Mouse (Mus musculus): Measurements from ENCODE around the gene Cldn34c1. TPM values are rescaled to one million over a fixed set of nuclear protein-coding genes. Genes with fewer than 3 reads are reported as not detected.

Gene Cldn34c1
- total RNA-seq (2023), result under 1 TPM; 0.18 to 0.24 TPM

DNA sequence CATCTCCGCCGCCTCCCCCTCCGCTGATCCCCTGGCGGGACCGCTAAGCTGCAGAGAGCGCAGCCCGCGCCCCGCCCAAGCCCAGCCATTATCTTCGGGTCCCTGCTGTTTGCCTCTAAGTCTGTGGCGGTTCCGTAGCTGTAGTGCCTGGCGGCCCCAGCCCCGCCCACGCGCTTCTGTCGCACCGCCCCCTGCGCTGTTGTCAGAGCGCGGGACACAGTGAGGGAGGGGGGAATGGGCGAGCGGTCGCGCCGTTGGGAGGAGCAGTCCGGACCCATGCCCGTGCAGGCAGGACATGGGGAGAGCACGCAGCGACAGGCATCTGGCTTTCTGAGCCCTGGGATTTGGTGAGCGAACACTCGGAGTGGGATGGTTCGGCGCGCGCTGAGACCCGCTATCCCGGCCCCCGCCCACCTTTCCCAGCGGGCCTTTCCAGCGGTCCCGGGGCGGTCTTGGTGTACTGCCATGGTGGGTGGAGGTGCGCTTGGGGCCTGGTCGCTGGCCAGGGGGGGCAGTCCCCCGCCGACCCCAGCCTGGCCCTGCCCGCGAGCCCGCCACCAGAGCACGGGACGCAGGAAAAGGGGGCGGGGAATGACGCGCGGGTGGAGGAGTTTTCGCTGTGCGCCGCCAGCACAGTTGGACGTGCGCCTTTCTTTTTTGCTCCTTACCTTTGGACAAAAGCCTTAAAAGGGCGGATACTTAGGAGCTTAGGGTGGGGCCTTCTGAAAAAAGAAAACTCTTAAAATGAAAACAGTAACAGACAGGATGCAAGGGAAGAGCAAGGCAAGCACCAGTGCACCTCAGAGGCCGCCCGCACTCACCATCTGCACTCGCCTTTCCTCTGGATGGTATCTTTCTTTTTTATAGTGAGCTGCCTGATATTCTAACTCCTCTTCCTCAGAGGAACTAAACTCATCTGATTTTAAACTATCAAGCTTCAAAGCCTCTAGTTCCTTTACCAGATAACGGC, at the start of gene Cldn34c1:
Gene Cldn34c1, plus strand, starts transcription at position 205 of the 970 bp plus-strand sequence.

DNA sequence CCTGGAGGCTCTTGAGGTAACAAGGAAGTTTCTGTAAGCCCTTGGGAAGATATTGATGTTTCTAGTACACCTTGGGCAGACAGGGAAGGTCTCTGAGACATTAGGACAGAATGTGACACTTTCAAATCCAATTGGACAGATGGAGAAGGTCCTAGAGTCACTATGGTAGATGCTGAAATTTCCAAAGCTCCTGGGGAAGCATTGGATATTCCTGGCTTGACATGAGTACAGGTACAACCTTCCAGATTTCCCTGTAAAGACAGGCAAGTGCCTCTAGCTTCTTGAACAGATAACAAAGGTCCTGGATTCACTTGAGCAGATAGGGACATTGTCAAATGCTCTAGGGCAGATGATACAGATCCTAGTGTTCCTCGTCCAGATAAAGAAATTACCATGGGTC, 119.1 kb downstream of the Cldn34c1 start, which contains the start of gene Srsx:
Gene Srsx, minus strand, starts transcription at position 101 of the 400 bp plus-strand sequence.

Other genes with a start within 250 kb of the Cldn34c1 start
- gene Gm17521, start 73.8 kb upstream of the Cldn34c1 start, total RNA-seq (2023), result not detected
- not detected for gene Srsx, start 119.0 kb downstream of the Cldn34c1 start, total RNA-seq (2023)
- gene Gm17577, start 143.4 kb downstream of the Cldn34c1 start, total RNA-seq (2023), result not detected

All from monocyte, adult 59 days (primary cell).